Mouse (Mus musculus): ENCODE results near the gene Drc1.

DNA sequence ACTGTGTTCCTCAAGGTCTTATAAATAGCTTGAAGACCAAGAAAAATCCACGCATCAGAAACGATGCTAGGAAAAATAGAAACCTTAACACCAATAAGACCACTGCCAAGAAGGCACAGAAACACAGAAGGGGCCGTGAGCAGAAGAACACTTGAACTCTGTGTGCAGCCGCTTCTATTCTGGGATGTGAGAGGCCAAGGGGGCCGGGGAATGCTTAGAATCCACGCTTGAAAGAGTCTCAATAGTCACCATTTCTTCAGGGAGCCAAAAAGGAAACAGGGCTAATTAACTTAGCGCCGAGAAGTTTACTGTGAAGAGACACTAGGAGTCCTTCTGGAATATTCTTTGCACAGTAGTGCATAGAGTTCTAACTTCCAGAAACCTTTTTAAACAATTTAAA lies 120.0 kb downstream of the Drc1 start:
- no peak for TF ChIP-seq CTCF (IDR thresholded peaks at IDR 0.05; ENCODE audit: low read depth)
- TF ChIP-seq EP300 (IDR thresholded peaks at IDR 0.05; ENCODE audit: low read depth): no peak
